Mouse (Mus musculus) brain, embryonic 14.5 days (tissue): Measurements from ENCODE around the gene Myzap.

Experiments
- CTCF ChIP-seq: fragments of 200-500 bp; IDR thresholded peaks from 2 replicates; pipeline ENCODE4 v1.5.1; 2012; ENCODE audit warnings: inconsistent platforms, mild to moderate bottlenecking, moderate library complexity, borderline replicate concordance; ENCODE audit not compliant: insufficient read depth, insufficient read length; ENCODE audit errors: extremely low read depth
- POLR2A ChIP-seq: fragments of 200-500 bp; IDR thresholded peaks from 2 replicates; pipeline ENCODE4 v1.6.1; 2012; ENCODE audit warnings: mild to moderate bottlenecking, inconsistent platforms, borderline replicate concordance; ENCODE audit not compliant: poor library complexity, insufficient read depth, insufficient read length, severe bottlenecking; ENCODE audit errors: extremely low read depth

- no peak for TF ChIP-seq POLR2A
- TF ChIP-seq CTCF = no peak
Observed at GRCm38 (mm10) chr9:71542292-71542691, 49.9 kb downstream of the Myzap start.
